Mouse (Mus musculus) heart, adult 2 months (tissue): ENCODE results near the gene B4galnt3. TPM values are rescaled to one million over a fixed set of nuclear protein-coding genes. Genes with fewer than 3 reads are reported as not detected.
A peak's percentile ranks its signal among the peaks of the same experiment; 100 is the strongest.

Source experiments
- DNase-seq, 2 experiments: peaks; one replicate each; pipeline ENCODE4 v3.0.0; 2021
- H3K27ac ChIP-seq: fragments of 200-600 bp; 2 replicates; pipeline ENCODE4 v1.8.1; 2022
- H3K27me3 ChIP-seq: fragments of 200-500 bp; 2 replicates; pipeline ENCODE4 v1.6.1; 2012; ENCODE audit warnings: mild to moderate bottlenecking, low read length, inconsistent platforms, mixed read lengths; ENCODE audit not compliant: control insufficient read depth, insufficient read depth
- H3K36me3 ChIP-seq: fragments of 200-500 bp; 2 replicates; pipeline ENCODE4 v1.6.1; 2012; ENCODE audit warnings: low read length, inconsistent platforms; ENCODE audit not compliant: control insufficient read depth, insufficient read depth
- H3K4me1 ChIP-seq: fragments of 200-500 bp; 2 replicates; pipeline ENCODE4 v1.6.1; 2011; ENCODE audit warnings: low read length; ENCODE audit not compliant: control insufficient read depth, insufficient read depth
- H3K4me3 ChIP-seq: fragments of 200-600 bp; 2 replicates; pipeline ENCODE4 v1.8.1; 2022
- H3K79me2 ChIP-seq: fragments of 200-500 bp; replicated peaks from 2 replicates; pipeline ENCODE4 v1.6.1; 2012; ENCODE audit warnings: mild to moderate bottlenecking, inconsistent platforms, low read length, moderate library complexity, mixed read lengths; ENCODE audit not compliant: control insufficient read depth, insufficient read depth
- H3K9ac ChIP-seq: fragments of 200-500 bp; 2 replicates; pipeline ENCODE4 v1.6.1; 2012; ENCODE audit warnings: low read depth, mild to moderate bottlenecking, control low read depth, inconsistent platforms, low read length, mixed read lengths
- CTCF ChIP-seq: fragments of 200-600 bp; IDR thresholded peaks from 2 replicates; pipeline ENCODE4 v1.8.1; 2022; ENCODE audit warnings: antibody characterized with exemption, mild to moderate bottlenecking, moderate library complexity
- EP300 ChIP-seq: fragments of 200-500 bp; IDR thresholded peaks from 2 replicates; pipeline ENCODE4 v1.6.1; 2011; ENCODE audit warnings: low read depth, low read length, control low read depth; ENCODE audit not compliant: insufficient read depth
- POLR2A ChIP-seq: fragments of 200-500 bp; IDR thresholded peaks from 2 replicates; pipeline ENCODE4 v1.6.1; 2011; ENCODE audit warnings: mild to moderate bottlenecking, low read depth, low read length, control low read depth; ENCODE audit not compliant: insufficient read depth
- WGBS: fragments of 180-500 bp; shearing (Covaris S2); methylation state at CpG from one replicate; pipeline ENCODE4 v1.1.7; 2018; 5-methylcytosine and 5-hydroxymethylcytosine counted together
- intact Hi-C: fragments of 180-260 bp; cut with DNase I; formaldehyde crosslinking; loops from one replicate; pipeline ENCODE4 v1.15.1; 2025
- polyA plus RNA-seq: library from polyadenylated mRNA; depleted of rRNA; stranded (reverse); fragments of >200 nt; gene quantifications from 2 replicates; pipeline ENCODE4 v1.2.3, GENCODE M21; 2012
- total RNA-seq, 2 experiments: library from RNA; stranded (reverse); gene quantifications; 2 replicates each; pipeline ENCODE4 v1.2.3; 2021

The B4galnt3 gene
- total and polyA plus RNA-seq, 3 experiments = 0.20 to 0.29 (median 0.20) TPM

DNA sequence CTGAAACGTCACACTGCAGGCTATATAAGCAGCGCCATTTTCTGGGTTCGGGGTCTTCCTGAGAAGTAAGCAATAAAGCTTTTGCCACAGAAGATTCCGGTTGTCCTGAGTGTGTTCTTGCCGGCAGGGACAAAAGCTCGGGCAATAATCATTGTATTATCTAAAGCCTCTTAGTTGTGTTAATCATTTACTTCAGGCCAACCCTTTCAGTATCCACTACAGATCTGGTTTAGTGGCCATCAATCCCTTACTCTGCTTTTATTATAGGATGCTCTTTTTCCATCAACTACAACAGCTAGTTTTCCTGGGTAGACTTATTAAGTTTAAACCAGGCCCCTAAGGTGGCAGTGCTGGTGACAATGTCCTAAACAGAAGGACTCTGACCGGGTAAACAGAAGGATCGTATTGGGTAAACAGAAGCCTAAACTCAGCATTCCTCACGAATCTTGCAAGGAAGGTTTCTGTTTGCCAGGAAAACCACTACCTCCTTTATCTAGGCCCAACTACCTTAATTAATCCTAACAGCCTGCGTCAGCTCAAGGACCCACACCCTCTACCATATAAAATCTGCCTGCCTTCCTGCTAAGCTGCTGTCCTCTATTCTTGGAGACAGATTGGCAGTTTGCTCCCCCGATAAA lies 24.1 kb upstream of the B4galnt3 start:
- WGBS = 85% methylated on average over 11 of the region's 11 CpGs
- no peak for DNase-seq
- intact Hi-C loops = no loop called here
- Histone ChIP-seq H3K27ac (no peak overlapping the region), H3K4me3 (no peak overlapping the region), H3K79me2 (no peaks in the 10 kb centered on the region), H3K4me1 (no peaks in the 10 kb centered on the region), H3K27me3 (no peaks in the 10 kb centered on the region), H3K9ac (no peak overlapping the region), H3K36me3 (no peaks in the 10 kb centered on the region)
- TF ChIP-seq POLR2A (no peak), EP300 (no peak), CTCF (no peak)

DNA sequence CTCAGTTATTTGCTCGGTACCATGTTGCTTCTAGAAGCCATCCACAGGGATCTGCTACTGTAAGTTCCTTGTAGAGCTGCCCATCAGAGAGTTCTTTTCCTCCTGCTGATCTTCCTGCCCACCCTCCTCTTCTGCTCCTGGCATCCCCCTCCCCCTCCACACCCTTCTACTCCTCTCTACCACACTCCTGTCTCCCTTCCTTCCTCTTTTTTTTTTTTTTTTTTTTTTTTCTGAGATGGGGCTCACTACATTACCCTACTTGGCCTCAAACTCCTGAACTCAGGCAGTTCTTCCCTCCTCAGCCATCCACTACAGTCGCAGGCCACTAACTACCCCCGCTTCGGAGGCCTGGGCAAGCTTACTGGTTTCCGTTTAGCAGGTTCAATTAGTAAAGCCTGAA lies 18.1 kb upstream of the B4galnt3 start:
- no peak for TF ChIP-seq CTCF
- no peak for TF ChIP-seq EP300
- no peak for TF ChIP-seq POLR2A
- no peak overlapping the region for H3K4me3 ChIP-seq
- no peaks in the 10 kb centered on the region for H3K79me2 ChIP-seq
- no peak for DNase-seq
- 83% methylated on average over 5 of the region's 5 CpGs for WGBS
- intact Hi-C loops = no loop called here
- H3K27me3 ChIP-seq = no peaks in the 10 kb centered on the region
- no peak overlapping the region for H3K27ac ChIP-seq
- H3K36me3 ChIP-seq = no peaks in the 10 kb centered on the region
- no peaks in the 10 kb centered on the region for H3K4me1 ChIP-seq
- no peak overlapping the region for H3K9ac ChIP-seq

DNA sequence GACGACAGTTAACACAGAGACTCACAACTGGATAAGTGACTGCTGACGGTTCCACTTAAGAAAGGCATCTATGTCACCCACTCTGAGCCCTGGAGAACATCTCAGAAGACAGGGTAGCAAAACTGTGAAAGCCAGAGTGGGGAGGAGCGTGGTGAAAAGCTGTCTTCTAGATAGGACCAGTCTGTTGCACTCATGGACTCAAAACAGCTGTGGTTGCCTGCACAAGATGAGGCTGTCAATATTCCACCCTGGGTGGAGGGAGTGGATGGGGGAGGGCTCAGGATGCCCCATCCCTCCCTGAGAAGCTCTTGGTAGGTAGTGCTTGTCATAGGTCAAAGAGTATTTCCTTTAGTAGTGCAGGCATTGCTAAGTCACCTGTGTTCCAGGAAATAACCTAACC lies 15.4 kb upstream of the B4galnt3 start:
- intact Hi-C loops = no loop called here

DNA sequence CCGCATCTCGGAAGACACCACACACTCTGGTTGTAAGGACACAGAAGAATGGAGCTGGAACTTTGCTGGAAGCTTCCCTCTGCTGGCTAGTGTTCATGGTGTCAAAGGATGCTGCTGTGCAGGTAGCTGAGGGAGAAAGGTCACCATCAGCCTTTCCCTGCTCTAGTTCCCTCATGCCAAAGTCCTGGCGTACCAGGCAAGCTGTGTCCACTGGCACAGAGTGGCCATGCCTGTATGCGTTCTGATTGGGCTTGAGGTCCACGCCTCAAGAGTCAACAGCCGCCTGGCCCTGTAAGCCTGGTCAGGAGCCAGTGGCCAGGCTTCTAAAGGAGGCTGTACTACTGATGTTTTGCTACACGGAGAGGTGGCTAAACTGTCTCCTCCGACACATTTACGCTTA lies 15.0 kb upstream of the B4galnt3 start:
- peak in 1 of 2 experiments; percentile 24 for DNase-seq
- Histone ChIP-seq H3K27me3 (no peaks in the 10 kb centered on the region), H3K36me3 (no peaks in the 10 kb centered on the region), H3K4me3 (no peak overlapping the region), H3K9ac (no peak overlapping the region), H3K27ac (no peak overlapping the region), H3K4me1 (no peaks in the 10 kb centered on the region), H3K79me2 (no peaks in the 10 kb centered on the region)
- intact Hi-C loops = no loop called here
- TF ChIP-seq POLR2A (no peak), CTCF (no peak), EP300 (no peak)
- WGBS = 49% methylated on average over 9 of the region's 9 CpGs

More for the DNA sequence above, 15.4 kb upstream of the B4galnt3 start:
- DNase-seq = no peak
- no peaks in the 10 kb centered on the region for H3K79me2 ChIP-seq
- no peaks in the 10 kb centered on the region for H3K27me3 ChIP-seq
- 50% methylated on average over 3 of the region's 3 CpGs for WGBS
- no peak overlapping the region for H3K27ac ChIP-seq
- H3K36me3 ChIP-seq = no peaks in the 10 kb centered on the region
- no peaks in the 10 kb centered on the region for H3K4me1 ChIP-seq
- TF ChIP-seq EP300 = no peak
- TF ChIP-seq CTCF = no peak
- TF ChIP-seq POLR2A = no peak
- H3K4me3 ChIP-seq = no peak overlapping the region
- H3K9ac ChIP-seq = no peak overlapping the region

DNA sequence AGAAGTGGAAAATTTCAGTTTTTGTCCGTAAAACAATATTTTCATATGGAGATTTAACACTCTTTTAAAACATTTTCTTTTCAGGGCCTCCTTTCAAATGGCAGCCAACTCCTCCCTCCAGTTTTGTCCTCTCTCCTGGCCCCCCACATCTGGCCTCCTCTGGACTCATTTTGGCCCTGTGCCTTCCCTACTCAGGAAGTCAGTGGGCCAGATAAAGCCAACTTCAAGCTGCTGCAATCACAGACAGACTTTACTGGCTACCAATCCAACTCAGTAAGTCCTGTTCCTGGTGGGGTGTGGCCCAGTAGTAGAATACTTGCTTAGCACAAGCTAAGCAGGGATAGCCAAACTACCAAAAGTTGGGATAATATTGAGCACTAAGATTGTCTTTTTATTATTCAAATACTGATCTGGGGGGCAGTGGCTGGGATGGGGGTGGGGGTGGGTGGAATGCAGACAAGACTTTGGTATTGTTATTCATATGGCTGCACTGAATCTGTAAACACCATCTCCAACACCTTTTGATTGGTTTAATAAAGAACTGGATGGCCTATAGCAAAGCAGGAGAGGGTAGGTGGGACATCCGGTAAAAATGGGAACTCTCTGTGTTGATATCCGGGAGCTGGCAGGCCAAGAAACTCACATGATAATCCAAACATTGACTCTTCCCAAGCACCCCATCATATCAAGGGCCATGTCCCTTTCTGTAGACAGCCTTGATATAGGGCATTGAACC lies 12.7 kb upstream of the B4galnt3 start:
- TF ChIP-seq CTCF = no peak
- no peak for TF ChIP-seq EP300
- no peak for TF ChIP-seq POLR2A
- DNase-seq = peak in 1 of 2 experiments; percentile 7
- H3K9ac ChIP-seq = no peak overlapping the region
- H3K4me3 ChIP-seq = no peak overlapping the region
- no peaks in the 10 kb centered on the region for H3K36me3 ChIP-seq
- 75% methylated on average over 3 of the region's 3 CpGs for WGBS
- no peaks in the 10 kb centered on the region for H3K27me3 ChIP-seq
- H3K79me2 ChIP-seq = no peaks in the 10 kb centered on the region
- no peaks in the 10 kb centered on the region for H3K4me1 ChIP-seq
- no peak overlapping the region for H3K27ac ChIP-seq
- intact Hi-C loops = no loop called here

DNA sequence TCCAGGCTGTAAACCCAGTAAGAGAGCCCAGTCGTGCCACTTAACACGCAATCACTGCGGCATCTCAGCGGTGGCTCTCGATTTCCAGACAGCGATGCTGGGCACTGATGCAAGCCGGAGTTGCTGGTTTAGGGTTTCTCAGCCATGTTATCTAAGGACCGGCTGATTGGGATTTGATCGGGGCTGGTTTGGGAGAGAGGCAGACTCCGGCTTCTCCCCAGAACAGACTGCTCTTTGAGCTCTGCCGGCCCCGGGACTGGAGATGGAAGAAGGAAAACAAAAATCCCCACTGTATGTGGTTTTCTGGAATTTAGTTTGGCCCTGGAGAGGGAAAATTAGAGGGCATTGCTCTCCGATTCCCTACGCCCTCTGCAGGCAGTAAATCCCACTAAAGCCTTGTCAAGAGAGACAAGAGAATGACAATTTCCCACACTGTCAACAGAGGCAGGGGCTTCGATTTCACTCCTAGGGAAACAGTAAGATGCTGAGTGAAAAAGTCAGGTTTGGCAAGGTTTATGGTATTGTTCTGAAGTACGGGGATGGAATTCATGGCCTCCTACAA lies 8.5 kb upstream of the B4galnt3 start:
- no peaks in the 10 kb centered on the region for H3K4me1 ChIP-seq
- H3K79me2 ChIP-seq = no peaks in the 10 kb centered on the region
- no peak overlapping the region for H3K9ac ChIP-seq
- 0 out of 2 replicates have a peak, but pooled peaks cover 3% of the 10 kb centered on the region for H3K27me3 ChIP-seq
- no peak overlapping the region for H3K27ac ChIP-seq
- no peak for DNase-seq
- TF ChIP-seq CTCF (peak; percentile 49), POLR2A (no peak), EP300 (no peak)
- no peak overlapping the region for H3K4me3 ChIP-seq
- no peaks in the 10 kb centered on the region for H3K36me3 ChIP-seq
- intact Hi-C loops = no loop called here
- 16% methylated on average over 16 of the region's 16 CpGs for WGBS
